Mouse (Mus musculus): ENCODE results near the gene A4gnt. TPM values are rescaled to one million over a fixed set of nuclear protein-coding genes. Genes with fewer than 3 reads are reported as not detected.

A4gnt gene
- polyA plus RNA-seq, 1 experiment from 2014 or later: not detected

Other genes with a start within 250 kb of the A4gnt start
- gene Mras, start 175.1 kb upstream of the A4gnt start, polyA plus RNA-seq (2014; fragmentation: Nextera tagmentation; extraction: Ambion mirVana): 15.5 and 16.8 TPM in 2 replicates
- not detected in 2 replicates for gene Nme9, start 161.0 kb upstream of the A4gnt start, polyA plus RNA-seq (2014; fragmentation: Nextera tagmentation; extraction: Ambion mirVana)
- 38.9 and 39.9 TPM in 2 replicates for gene Armc8, start 43.6 kb upstream of the A4gnt start, polyA plus RNA-seq (2014; fragmentation: Nextera tagmentation; extraction: Ambion mirVana)
- 37.2 and 39.8 TPM in 2 replicates for gene Dbr1, start 36.7 kb upstream of the A4gnt start, polyA plus RNA-seq (2014; fragmentation: Nextera tagmentation; extraction: Ambion mirVana)
- gene Dzip1l, start 17.0 kb downstream of the A4gnt start, polyA plus RNA-seq (2014; fragmentation: Nextera tagmentation; extraction: Ambion mirVana): 21.4 and 21.7 TPM in 2 replicates
- not detected in 2 replicates for gene Cldn18, start 104.8 kb downstream of the A4gnt start, polyA plus RNA-seq (2014; fragmentation: Nextera tagmentation; extraction: Ambion mirVana)

All from forebrain, embryonic 11.5 days (tissue).